35 mouse cellular contexts compared by ENCODE assay signal in the genomic region with DNA sequence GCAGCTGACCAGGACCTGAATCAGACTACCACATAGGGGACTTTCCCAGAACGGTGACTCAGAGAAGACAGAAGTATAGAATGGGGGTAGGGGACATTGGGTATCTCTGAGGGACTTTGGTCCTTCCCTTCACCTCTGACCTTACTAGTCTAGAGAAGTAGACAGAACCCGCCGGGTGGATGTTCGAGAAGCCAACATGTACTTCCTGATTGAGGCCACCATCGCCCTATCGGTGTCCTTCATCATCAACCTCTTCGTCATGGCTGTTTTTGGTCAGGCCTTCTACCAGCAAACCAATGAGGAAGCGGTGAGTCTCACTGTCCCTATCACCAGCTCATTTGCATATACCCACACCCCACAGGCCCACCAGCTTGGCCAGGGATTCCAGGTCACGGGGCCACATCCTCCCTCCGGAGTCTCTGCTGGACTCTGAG. TPM values are rescaled to one million over a fixed set of nuclear protein-coding genes. Genes with fewer than 3 reads are reported as not detected.
DNase-seq lines count a peak whose midpoint lies in the region; ATAC-seq and TF ChIP-seq lines count a peak whose summit lies in the region.
"Had no signal": no experiment of that assay in that cellular context is flagged by ENCODE, and none has a peak within 500 bp of the region (broad histone marks: within the 10 kb centered on the region; RNA-seq: fewer than 3 reads in every experiment).

No protein-coding gene starts in this region.

- TF ChIP-seq CTCF in lung, adult 2 months (IDR thresholded peaks at IDR 0.05; ENCODE audit: insufficient read depth, low read length): no peak
- TF ChIP-seq CTCF in bone marrow, adult 2 months (IDR thresholded peaks at IDR 0.05; ENCODE audit: control insufficient read depth, insufficient read depth, low read length): no peak

- no peak overlapping the region for H3K4me3 ChIP-seq in lung, adult 2 months (replicated peaks; ENCODE audit: extremely low read depth, low read depth, low read length)
- no peak overlapping the region for H3K4me3 ChIP-seq in bone marrow, adult 2 months (replicated peaks; ENCODE audit: control insufficient read depth, low read depth, low read length)
- H3K4me3 ChIP-seq: forebrain, embryonic 12.5 days; heart, embryonic 10.5 days; heart, embryonic 15.5 days; limb, embryonic 13.5 days; liver, embryonic 12.5 days; midbrain, embryonic 13.5 days had no signal

- TF ChIP-seq POLR2A in lung, adult 2 months (IDR thresholded peaks at IDR 0.05; ENCODE audit: borderline replicate concordance, extremely low read depth, low read depth, low read length): no peak
- TF ChIP-seq POLR2A in bone marrow, adult 2 months (IDR thresholded peaks at IDR 0.05; ENCODE audit: borderline replicate concordance, control insufficient read depth, low read depth, low read length): no peak

- no peaks in the 10 kb centered on the region for H3K4me1 ChIP-seq in lung, adult 2 months (ENCODE audit: control insufficient read depth, insufficient read depth, low read length)
- peaks cover 6% of the 10 kb centered on the region for H3K4me1 ChIP-seq in bone marrow, adult 2 months (ENCODE audit: control insufficient read depth, insufficient read depth, low read length)
- H3K4me1 ChIP-seq: forebrain, embryonic 12.5 days had no signal

- peak; percentile 76 for ATAC-seq in megakaryocyte, adult 5-6 weeks (ENCODE audit: poor library complexity, severe bottlenecking)
- peak; percentile 65 for ATAC-seq in neutrophil, adult 5-6 weeks (ENCODE audit: extremely low read depth, insufficient number of reproducible peaks, low FRiP score, poor library complexity, severe bottlenecking)
- ATAC-seq: forebrain, postnatal 0 days; inflammation-experienced regulatory T-cells, adult 6 months; liver, embryonic 12.5 days; midbrain, embryonic 13.5 days; Patski had no signal

- intact Hi-C loops in gastrocnemius, postnatal 14 days (cut with DNase I; ENCODE audit: low total_unique reads): no loop called here

- H3K27ac ChIP-seq in bone marrow, adult 2 months (ENCODE audit: control insufficient read depth, insufficient read depth, low read depth, low read length, poor library complexity): 0 out of 2 replicates have a peak overlapping the region, but pooled peaks have one; percentile 3
- H3K27ac ChIP-seq: forebrain, embryonic 12.5 days; heart, embryonic 10.5 days; heart, embryonic 15.5 days; hindbrain, embryonic 14.5 days; limb, embryonic 13.5 days; liver, embryonic 12.5 days; midbrain, embryonic 13.5 days had no signal

- WGBS in lung, adult 2 months: 83% methylated on average over 10 of the region's 10 CpGs
- 50% methylated on average over 10 of the region's 10 CpGs for WGBS in bone marrow, adult 2 months

- peak; percentile 43 for DNase-seq in lung, postnatal 36 days
- no peak for DNase-seq in lung, adult 2 months
- no peak for DNase-seq in adrenal gland, postnatal 36 days
- no peak for DNase-seq in gastrocnemius, postnatal 14 days
- DNase-seq in layer of hippocampus, postnatal 36 days: no peak
- DNase-seq: adrenal gland, postnatal 14 days; B cell, adult 2 months; cerebellum, adult 11 months; cerebellum, adult 9-10 months; forebrain, postnatal 0 days; gastrocnemius, postnatal 10 days; heart, adult 11 months; heart, postnatal 36 days; kidney, adult 11 months; kidney, postnatal 14 days; layer of hippocampus, adult 9-11 months; lung, adult 18-20 months; lung, postnatal 10 days; right cerebral cortex, adult 18-20 months; thymus, adult 2 months; thymus, postnatal 36 days had no signal

RNA-seq across cellular contexts. Expression of gene Slc11a1, which starts 6.6 kb away (rescaled TPM):
- polyA plus RNA-seq in lung, adult 2 months (2012; rRNA removed): 33.3 and 41.8 TPM in 2 replicates
- 10.8 and 16.9 TPM in 2 replicates for polyA plus RNA-seq in bone marrow, adult 2 months (2011; ENCODE audit: insufficient read depth, insufficient read length, low replicate concordance, missing spikeins)
- 54.7 and 60.8 TPM in 2 replicates for total RNA-seq in megakaryocyte, adult 5-6 weeks (2015)
- total RNA-seq in megakaryocyte, adult 5-6 weeks (2017): 46.2 and 48.1 TPM in 2 replicates
- 148 and 164 TPM in 2 replicates for total RNA-seq in neutrophil, adult 5-6 weeks (2017)
- 10 to 100 TPM in 1 of 2 experiments, 1 to 10 TPM in 1; 7.9 to 13.1 TPM for total RNA-seq in adrenal gland, postnatal 36 days (2021)
- total RNA-seq in gastrocnemius, postnatal 14 days (2021): 1 to 10 TPM; 2.5 to 4.5 TPM
- total RNA-seq in layer of hippocampus, postnatal 36 days (2021): 1 to 10 TPM; 2.6 to 3.6 TPM
- total RNA-seq: MEL had no signal

RNA-seq across cellular contexts. Expression of gene Ctdsp1, which starts 9.7 kb away (rescaled TPM):
- 197 and 200 TPM in 2 replicates for polyA plus RNA-seq in lung, adult 2 months (2012; rRNA removed)
- 40.0 and 65.3 TPM in 2 replicates for polyA plus RNA-seq in bone marrow, adult 2 months (2011; ENCODE audit: insufficient read depth, insufficient read length, low replicate concordance, missing spikeins)
- 130 and 145 TPM in 2 replicates for total RNA-seq in megakaryocyte, adult 5-6 weeks (2015)
- total RNA-seq in megakaryocyte, adult 5-6 weeks (2017): 53.2 and 61.1 TPM in 2 replicates
- total RNA-seq in neutrophil, adult 5-6 weeks (2017): 66.9 and 67.8 TPM in 2 replicates
- 100 to 1,000 TPM; 128 to 176 TPM for total RNA-seq in adrenal gland, postnatal 36 days (2021)
- 10 to 100 TPM; 88.2 to 88.5 TPM for total RNA-seq in gastrocnemius, postnatal 14 days (2021)
- total RNA-seq in layer of hippocampus, postnatal 36 days (2021): 10 to 100 TPM; 25.9 to 28.4 TPM

RNA-seq across cellular contexts. Expression of gene Catip, which starts 19.7 kb away (rescaled TPM):
- 10.2 TPM in 2 replicates for polyA plus RNA-seq in lung, adult 2 months (2012; rRNA removed)
- polyA plus RNA-seq in bone marrow, adult 2 months (2011; ENCODE audit: insufficient read depth, insufficient read length, low replicate concordance, missing spikeins): not detected in 2 replicates
- total RNA-seq in megakaryocyte, adult 5-6 weeks (2015): 0.07 TPM in 1 of 2 replicates, not detected in the other
- total RNA-seq in megakaryocyte, adult 5-6 weeks (2017): 0.26 TPM in 1 of 2 replicates, not detected in the other
- 0.86 TPM in 1 of 2 replicates, not detected in the other for total RNA-seq in neutrophil, adult 5-6 weeks (2017)
- under 1 TPM; 0.23 to 0.26 TPM for total RNA-seq in adrenal gland, postnatal 36 days (2021)
- total RNA-seq in gastrocnemius, postnatal 14 days (2021): under 1 TPM; 0.10 to 0.20 TPM
- 1 to 10 TPM; 1.0 to 1.2 TPM for total RNA-seq in layer of hippocampus, postnatal 36 days (2021)
- polyA plus RNA-seq: inflammation-experienced regulatory T-cells, adult 6 months had no signal

RNA-seq across cellular contexts. Expression of gene Vil1, which starts 27.6 kb away (rescaled TPM):
- polyA plus RNA-seq in lung, adult 2 months (2012; rRNA removed): 0.31 and 1.1 TPM in 2 replicates
- polyA plus RNA-seq in bone marrow, adult 2 months (2011; ENCODE audit: insufficient read depth, insufficient read length, low replicate concordance, missing spikeins): not detected in 2 replicates
- not detected in 2 replicates for total RNA-seq in megakaryocyte, adult 5-6 weeks (2015)
- not detected in 2 replicates for total RNA-seq in megakaryocyte, adult 5-6 weeks (2017)
- not detected in 2 replicates for total RNA-seq in neutrophil, adult 5-6 weeks (2017)
- 1 to 10 TPM; 1.3 to 1.5 TPM for total RNA-seq in adrenal gland, postnatal 36 days (2021)
- total RNA-seq in gastrocnemius, postnatal 14 days (2021): under 1 TPM; 0.27 TPM
- under 1 TPM; 0.10 to 0.33 TPM for total RNA-seq in layer of hippocampus, postnatal 36 days (2021)
- polyA plus RNA-seq: spleen, adult 2 months had no signal
